Mouse (Mus musculus) G1E (cell line): ENCODE data around the gene Pcca.

Experiments
- CTCF ChIP-seq: IDR thresholded peaks from 2 replicates; pipeline ENCODE4 v1.5.1; 2012; ENCODE audit warnings: low read depth, low read length, inconsistent platforms, mixed read lengths
- GATA1 ChIP-seq: IDR thresholded peaks from 2 replicates; pipeline ENCODE4 v1.6.1; 2012; ENCODE audit warnings: borderline replicate concordance, low read length, inconsistent platforms, mixed read lengths
- POLR2AphosphoS5 ChIP-seq: IDR thresholded peaks from 2 replicates; pipeline ENCODE4 v1.6.1; 2012; ENCODE audit warnings: low read depth, low read length, inconsistent platforms; ENCODE audit not compliant: insufficient replicate concordance
- TAL1 ChIP-seq: conservative IDR thresholded peaks from 2 replicates; pipeline ENCODE4 v1.6.1; 2012; ENCODE audit warnings: low read depth, low read length, inconsistent platforms, mixed read lengths

DNA sequence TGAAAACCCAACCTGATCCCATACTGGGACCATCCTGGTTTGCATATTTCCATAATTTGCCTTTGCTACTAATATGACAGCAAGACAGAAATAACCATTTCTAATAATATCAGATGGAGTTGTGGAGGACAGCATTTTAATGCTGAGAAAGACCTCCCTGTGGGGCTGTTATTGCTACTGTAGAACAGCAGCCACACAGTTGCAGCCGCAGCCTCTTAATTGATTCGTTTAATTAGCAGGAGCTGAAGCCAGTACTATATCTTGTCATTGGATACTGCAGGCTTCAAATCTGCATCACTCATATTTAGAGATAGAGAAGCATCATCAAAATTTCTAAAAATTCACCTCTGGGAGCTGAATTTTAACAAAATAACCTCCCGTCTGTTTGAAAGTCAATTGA lies 286.9 kb downstream of the Pcca start:
- TF ChIP-seq CTCF (no peak), POLR2AphosphoS5 (no peak), TAL1 (no peak), GATA1 (no peak)
